Mouse (Mus musculus) CH12.LX (cell line): Measurements from ENCODE around the gene Gm21958. TPM values are rescaled to one million over a fixed set of nuclear protein-coding genes. Genes with fewer than 3 reads are reported as not detected.

Source experiments
- DNase-seq: peaks from one replicate; pipeline ENCODE4 v3.0.0-alpha.2; 2013; ENCODE audit errors: extremely low read depth
- H3K27ac ChIP-seq: 2 replicates; pipeline ENCODE4 v1.5.1; 2012; ENCODE audit warnings: low read depth, mild to moderate bottlenecking, control low read depth, moderate library complexity; ENCODE audit not compliant: insufficient read depth
- H3K27me3 ChIP-seq: replicated peaks from 2 replicates; pipeline ENCODE3; 2012; ENCODE audit warnings: inconsistent platforms
- H3K36me3 ChIP-seq, 2 experiments: replicated peaks in 1 of 2; 2 replicates each; pipeline versions ENCODE3 to v1.6.1; 2012; ENCODE audit warnings: inconsistent platforms in 1 of 2, low read length in 1 of 2, mild to moderate bottlenecking in 1 of 2, mixed read lengths in 1 of 2, moderate library complexity in 1 of 2; ENCODE audit not compliant: control insufficient read depth in 1 of 2, insufficient read depth in 1 of 2
- H3K4me1 ChIP-seq, 2 experiments: 2 replicates each; pipeline ENCODE4 v1.6.1; 2012; ENCODE audit warnings: inconsistent platforms in 1 of 2, moderate library complexity in 1 of 2; ENCODE audit not compliant: insufficient read depth in 2 of 2, control insufficient read depth in 1 of 2
- H3K4me2 ChIP-seq: 2 replicates; pipeline ENCODE4 v1.6.1; 2012; ENCODE audit warnings: low read depth, mild to moderate bottlenecking, control low read depth; ENCODE audit not compliant: poor library complexity, insufficient read depth, severe bottlenecking
- H3K4me3 ChIP-seq, 3 experiments: fragments of 150-350 bp in 1 of 3; sonication (generic) in 1 of 3; replicated peaks in 1 of 3; 2 replicates each; pipeline versions ENCODE3 to v1.5.1; 2011 to 2012; ENCODE audit warnings: low read depth in 2 of 3, low read length in 2 of 3, mild to moderate bottlenecking in 2 of 3, moderate library complexity in 2 of 3, control low read depth in 1 of 3, improper control_type of control experiment in 1 of 3, inconsistent platforms in 1 of 3, mixed read lengths in 1 of 3; ENCODE audit not compliant: poor library complexity in 1 of 3
- H3K79me2 ChIP-seq: replicated peaks from 2 replicates; pipeline ENCODE4 v1.6.1; 2012; ENCODE audit warnings: mild to moderate bottlenecking, moderate library complexity; ENCODE audit not compliant: control insufficient read depth, poor library complexity, insufficient read depth, severe bottlenecking; ENCODE audit errors: extremely low read depth
- H3K9ac ChIP-seq: 2 replicates; pipeline ENCODE4 v1.6.1; 2012; ENCODE audit warnings: low read depth, mild to moderate bottlenecking, control low read depth, moderate library complexity; ENCODE audit not compliant: insufficient read depth
- H3K9me3 ChIP-seq: replicated peaks from 2 replicates; pipeline ENCODE3; 2012; ENCODE audit warnings: low read length, inconsistent platforms, mixed read lengths
- BHLHE40 ChIP-seq: IDR thresholded peaks from 2 replicates; pipeline ENCODE4 v1.6.1; 2011; ENCODE audit warnings: mild to moderate bottlenecking, low read depth, low read length, improper control_type of control experiment
- CHD2 ChIP-seq: IDR thresholded peaks from 2 replicates; pipeline ENCODE4 v1.6.1; 2011; ENCODE audit warnings: low read length, improper control_type of control experiment
- CTCF ChIP-seq, 2 experiments: IDR thresholded peaks in 1 of 2; conservative IDR thresholded peaks in 1 of 2; 2 replicates each; pipeline ENCODE4 v1.5.1; 2011 to 2012; ENCODE audit warnings: low read depth in 2 of 2, low read length in 2 of 2, improper control_type of control experiment in 1 of 2, inconsistent platforms in 1 of 2, mild to moderate bottlenecking in 1 of 2, moderate library complexity in 1 of 2
- ETS1 ChIP-seq: conservative IDR thresholded peaks from 2 replicates; pipeline ENCODE4 v1.6.1; 2012; ENCODE audit warnings: low read depth, mild to moderate bottlenecking, inconsistent platforms, low read length, improper control_type of control experiment, moderate library complexity
- GABPA ChIP-seq: IDR thresholded peaks from 2 replicates; pipeline ENCODE4 v1.6.1; 2012; ENCODE audit warnings: low read depth, low read length, improper control_type of control experiment, inconsistent platforms; ENCODE audit not compliant: insufficient replicate concordance
- KAT2A ChIP-seq: IDR thresholded peaks from 2 replicates; pipeline ENCODE4 v1.6.1; 2012; ENCODE audit warnings: low read length, improper control_type of control experiment, inconsistent platforms; ENCODE audit not compliant: insufficient replicate concordance
- MAFK ChIP-seq: IDR thresholded peaks from 2 replicates; pipeline ENCODE4 v1.6.1; 2011; ENCODE audit warnings: low read length, improper control_type of control experiment; ENCODE audit not compliant: insufficient replicate concordance
- MAX ChIP-seq: IDR thresholded peaks from 2 replicates; pipeline ENCODE4 v1.6.1; 2011; ENCODE audit warnings: low read length, improper control_type of control experiment
- MEF2A ChIP-seq: IDR thresholded peaks from 2 replicates; pipeline ENCODE4 v1.6.1; 2014; ENCODE audit warnings: low read depth, mild to moderate bottlenecking, inconsistent platforms, low read length, improper control_type of control experiment, borderline replicate concordance
- MYC ChIP-seq: IDR thresholded peaks from 2 replicates; pipeline ENCODE4 v1.6.1; 2011; ENCODE audit warnings: low read depth, mild to moderate bottlenecking, improper control_type of control experiment, low read length
- NELFE ChIP-seq: IDR thresholded peaks from 2 replicates; pipeline ENCODE4 v1.6.1; 2011; ENCODE audit warnings: low read depth, low read length, improper control_type of control experiment
- PAX5 ChIP-seq: IDR thresholded peaks from 2 replicates; pipeline ENCODE4 v1.6.1; 2012; ENCODE audit warnings: low read length, inconsistent platforms, mixed read lengths
- POLR2A ChIP-seq: IDR thresholded peaks from 2 replicates; pipeline ENCODE4 v1.6.1; 2011; ENCODE audit warnings: low read depth, mild to moderate bottlenecking, improper control_type of control experiment, low read length
- POLR2AphosphoS2 ChIP-seq: IDR thresholded peaks from 2 replicates; pipeline ENCODE4 v1.6.1; 2011; ENCODE audit warnings: low read depth, low read length, improper control_type of control experiment
- SIN3A ChIP-seq: IDR thresholded peaks from 2 replicates; pipeline ENCODE4 v1.6.1; 2012; ENCODE audit warnings: low read length, improper control_type of control experiment, inconsistent platforms
- SMC3 ChIP-seq: IDR thresholded peaks from 2 replicates; pipeline ENCODE4 v1.6.1; 2011; ENCODE audit warnings: low read depth, low read length, improper control_type of control experiment
- TCF12 ChIP-seq: IDR thresholded peaks from 2 replicates; pipeline ENCODE4 v1.6.1; 2014; ENCODE audit warnings: low read depth, mild to moderate bottlenecking, inconsistent platforms, low read length, improper control_type of control experiment
- UBTF ChIP-seq: IDR thresholded peaks from 2 replicates; pipeline ENCODE4 v1.6.1; 2012; ENCODE audit warnings: low read depth, mild to moderate bottlenecking, inconsistent platforms, low read length, improper control_type of control experiment, moderate library complexity
- USF1 ChIP-seq: IDR thresholded peaks from 2 replicates; pipeline ENCODE4 v1.6.1; 2014; ENCODE audit warnings: low read depth, mild to moderate bottlenecking, inconsistent platforms, low read length, improper control_type of control experiment
- ZC3H11A ChIP-seq: IDR thresholded peaks from 2 replicates; pipeline ENCODE4 v1.6.1; 2012; ENCODE audit warnings: low read depth, mild to moderate bottlenecking, inconsistent platforms, low read length, improper control_type of control experiment
- ZKSCAN1 ChIP-seq: IDR thresholded peaks from 2 replicates; pipeline ENCODE4 v1.6.1; 2012; ENCODE audit warnings: low read depth, inconsistent platforms, low read length, improper control_type of control experiment, borderline replicate concordance
- ZNF384 ChIP-seq: IDR thresholded peaks from 2 replicates; pipeline ENCODE4 v1.6.1; 2012; ENCODE audit warnings: low read depth, low read length, improper control_type of control experiment, inconsistent platforms
- dilution Hi-C: fragments of 300-500 bp; cut with MboI; formaldehyde crosslinking; loops from 2 replicates; pipeline ENCODE4 v1.14.3; 2020; ENCODE audit warnings: low sequenced_read_pairs; ENCODE audit not compliant: extremely low pct_unique_long_range_greater_than_20kb, extremely low pct_ligation_motif_present
- in situ Hi-C: fragments of 300-500 bp; cut with MboI; formaldehyde crosslinking; loops from 3 replicates; pipeline ENCODE4 v1.14.3; 2019; ENCODE audit warnings: low sequenced_read_pairs, low pct_ligation_motif_present, low pct_unique_long_range_greater_than_20kb, mixed read lengths
- polyA plus RNA-seq: library from polyadenylated mRNA; unstranded; fragments of >175 nt; gene quantifications from 2 replicates; pipeline ENCODE4 v1.2.1, GENCODE M21; 2012; ENCODE audit warnings: low read depth; ENCODE audit not compliant: insufficient read length
- total RNA-seq, 2 experiments: library from RNA; depleted of rRNA; stranded (reverse); fragments of 300-350 nt in 1 of 2; fragments of >200 nt in 1 of 2; gene quantifications; 2 replicates each; pipeline ENCODE4 v1.2.3; 2012 to 2014

Gm21958 gene
- total and polyA plus RNA-seq, 3 experiments, result 0.61 TPM; not detected in 2

DNA sequence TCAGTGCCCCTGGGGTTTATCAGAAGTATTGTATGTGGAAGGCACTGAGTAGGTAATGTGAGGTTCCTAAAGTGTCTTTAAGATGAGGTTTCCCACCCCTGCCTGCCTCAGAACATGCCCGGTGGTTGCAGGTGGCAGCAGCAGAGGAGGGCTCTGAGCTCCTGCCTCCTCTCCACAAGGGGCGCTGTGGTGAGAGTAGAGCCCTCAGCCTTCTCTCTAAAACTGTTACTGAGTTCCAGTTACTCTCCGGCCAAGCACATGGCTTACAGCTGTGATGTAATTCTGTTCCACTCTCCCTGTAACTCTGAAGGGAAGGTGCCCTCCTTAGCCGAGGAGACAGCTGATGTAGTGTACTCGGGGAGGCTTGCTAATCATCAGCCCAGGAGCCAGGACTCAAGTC, 31.6 kb upstream of the Gm21958 start:
- dilution Hi-C loops, result no loop called here
- DNase-seq, result no peak
- no peak overlapping the region for H3K4me2 ChIP-seq
- H3K79me2 ChIP-seq, result no peaks in the 10 kb centered on the region
- in situ Hi-C loops, result no loop called here
- H3K9me3 ChIP-seq, result peaks cover 6% of the 10 kb centered on the region
- no peak overlapping the region for H3K9ac ChIP-seq
- no peak overlapping the region for H3K4me3 ChIP-seq
- peaks cover 0 to 3% of the 10 kb centered on the region in 2 experiments; a peak in 1 of 4 replicates for H3K4me1 ChIP-seq
- TF ChIP-seq GABPA (no peak), MAFK (no peak), CTCF (conservative IDR thresholded peaks at IDR 0.05 in 1 of 2, IDR thresholded peaks at IDR 0.05 in 1 of 2; ENCODE audit: low read depth in 2 of 2, low read length in 2 of 2) (peak; percentile 35 to 61), ZKSCAN1 (no peak), TCF12 (no peak), POLR2A (no peak), MYC (0 out of 2 replicates have a peak, but pooled peaks have one; percentile 26), ETS1 (no peak), NELFE (no peak), SMC3 (no peak), POLR2AphosphoS2 (no peak)
- peaks cover 81 to 98% of the 10 kb centered on the region in 2 experiments for H3K36me3 ChIP-seq
- H3K27me3 ChIP-seq, result no peaks in the 10 kb centered on the region
- H3K27ac ChIP-seq, result no peak overlapping the region

- in situ Hi-C loops (no loop called here), dilution Hi-C loops (no loop called here)
- Histone ChIP-seq H3K9me3 (peaks cover 3% of the 10 kb centered on the region), H3K79me2 (peaks cover 5% of the 10 kb centered on the region), H3K36me3 (peaks cover 68 to 88% of the 10 kb centered on the region in 2 experiments), H3K4me3 (no peak overlapping the region), H3K27me3 (no peaks in the 10 kb centered on the region), H3K27ac (no peak overlapping the region), H3K9ac (no peak overlapping the region), H3K4me1 (peaks cover 0 to 20% of the 10 kb centered on the region in 2 experiments; a peak in 2 of 4 replicates), H3K4me2 (no peak overlapping the region)
- TF ChIP-seq PAX5, result no peak
- no peak for TF ChIP-seq POLR2A
- no peak for TF ChIP-seq POLR2AphosphoS2
- TF ChIP-seq CHD2, result no peak
- TF ChIP-seq MAFK, result no peak
- TF ChIP-seq ZKSCAN1, result no peak
- TF ChIP-seq SIN3A, result no peak
- no peak for TF ChIP-seq MAX
- TF ChIP-seq ETS1, result no peak
- no peak for TF ChIP-seq UBTF
- no peak for TF ChIP-seq USF1
- TF ChIP-seq KAT2A, result no peak
- no peak for TF ChIP-seq BHLHE40
- no peak for TF ChIP-seq ZC3H11A
- TF ChIP-seq ZNF384, result no peak
- TF ChIP-seq MEF2A, result no peak
- no peak for TF ChIP-seq MYC
- no peak for DNase-seq
These were observed 27.8 kb upstream of the Gm21958 start for GRCm38 (mm10) chr3:54741965-54742364.
